Mouse (Mus musculus) erythroblast, embryonic 14.5 days (primary cell): ENCODE results near the gene Twsg1.

ENCODE experiments used
- GATA1 ChIP-seq: IDR thresholded peaks from 2 replicates; pipeline ENCODE4 v1.6.1; 2012; ENCODE audit warnings: low read length, inconsistent platforms, mixed read lengths
- TAL1 ChIP-seq: IDR thresholded peaks from 3 replicates; pipeline ENCODE4 v1.6.1; 2012; ENCODE audit warnings: low read length, inconsistent platforms, mixed read lengths

- TF ChIP-seq GATA1 (no peak), TAL1 (no peak)
These were observed 78.4 kb downstream of the Twsg1 start for GRCm38 (mm10) chr17:65872652-65873051.
